Mouse (Mus musculus) limb, embryonic 15.5 days (tissue): ENCODE data around the gene Efna2. TPM values are rescaled to one million over a fixed set of nuclear protein-coding genes. Genes with fewer than 3 reads are reported as not detected.

Experiments used
- ATAC-seq: fragments of 200-750 bp; cut with Nextera tagmentation; 2 replicates; pipeline ENCODE4 v1.8.0; 2017; ENCODE audit warnings: low read depth, moderate TSS enrichment; ENCODE audit not compliant: insufficient number of reproducible peaks, low FRiP score, low TSS enrichment
- H3K27ac ChIP-seq: fragments of 300-500 bp; sonication (generic); 2 replicates; pipeline ENCODE4 v1.5.1; 2015; ENCODE audit warnings: moderate library complexity, mild to moderate bottlenecking, inconsistent platforms
- H3K27me3 ChIP-seq: fragments of 300-500 bp; sonication (generic); 2 replicates; pipeline ENCODE4 v1.6.1; 2015; ENCODE audit warnings: inconsistent platforms
- H3K36me3 ChIP-seq: fragments of 300-500 bp; sonication (generic); 2 replicates; pipeline ENCODE4 v1.6.1; 2015; ENCODE audit warnings: inconsistent platforms
- H3K4me1 ChIP-seq: fragments of 300-500 bp; sonication (generic); 2 replicates; pipeline ENCODE4 v1.6.1; 2015; ENCODE audit warnings: inconsistent platforms
- H3K4me2 ChIP-seq: fragments of 300-500 bp; sonication (generic); 2 replicates; pipeline ENCODE4 v1.6.1; 2015; ENCODE audit warnings: mild to moderate bottlenecking, inconsistent platforms
- H3K4me3 ChIP-seq: fragments of 300-500 bp; sonication (generic); 2 replicates; pipeline ENCODE4 v1.5.1; 2015; ENCODE audit warnings: mild to moderate bottlenecking, inconsistent platforms
- H3K9ac ChIP-seq: fragments of 300-500 bp; sonication (generic); 2 replicates; pipeline ENCODE4 v1.6.1; 2015; ENCODE audit warnings: inconsistent platforms
- H3K9me3 ChIP-seq: fragments of 300-500 bp; sonication (generic); 2 replicates; pipeline ENCODE4 v1.6.1; 2016; ENCODE audit warnings: inconsistent platforms
- WGBS: fragments of 180-500 bp; shearing (Covaris S2); methylation state at CpG from one replicate; pipeline ENCODE4 v1.1.7; 2015; 5-methylcytosine and 5-hydroxymethylcytosine counted together
- polyA plus RNA-seq: library from polyadenylated mRNA; unstranded; fragments of >200 nt; fragmentation: Nextera tagmentation; extraction: Ambion mirVana; gene quantifications from 2 replicates; pipeline ENCODE4 v1.2.1, GENCODE M21; 2015

The Efna2 gene
- polyA plus RNA-seq, 1 experiment from 2014 or later = 29.3 TPM

- Histone ChIP-seq H3K27me3 (no peaks in the 10 kb centered on the region), H3K27ac (peak overlapping the region; percentile 92), H3K9me3 (no peaks in the 10 kb centered on the region), H3K9ac (peak overlapping the region; percentile 17; the same call in 1 of the 2 replicates), H3K4me1 (peaks cover 93% of the 10 kb centered on the region), H3K4me2 (peak overlapping the region; percentile 77), H3K36me3 (peaks cover 35% of the 10 kb centered on the region), H3K4me3 (peak overlapping the region; percentile 45)
- WGBS = 7% methylated on average over 12 of the region's 12 CpGs
- ATAC-seq = peak; percentile 0; the same call in 1 of the 2 replicates
Observed at GRCm38 (mm10) chr10:80159021-80159560, 20.2 kb upstream of the Efna2 start.

GRCm38 (mm10) chr10:80159561-80160454, 19.5 kb upstream of the Efna2 start:
- no peaks in the 10 kb centered on the region for H3K27me3 ChIP-seq
- H3K4me3 ChIP-seq = peak overlapping the region; percentile 45
- WGBS = under 1% methylated on average over 55 of the region's 55 CpGs
- H3K4me2 ChIP-seq = peak overlapping the region; percentile 77
- H3K36me3 ChIP-seq = peaks cover 28% of the 10 kb centered on the region
- H3K4me1 ChIP-seq = peaks cover 93% of the 10 kb centered on the region
- no peaks in the 10 kb centered on the region for H3K9me3 ChIP-seq
- H3K27ac ChIP-seq = peak overlapping the region; percentile 92
- peak; percentile 78 for ATAC-seq
- 0 out of 2 replicates have a peak overlapping the region, but pooled peaks have one; percentile 17 for H3K9ac ChIP-seq

- H3K27ac ChIP-seq = peak overlapping the region; percentile 92
- no peaks in the 10 kb centered on the region for H3K27me3 ChIP-seq
- ATAC-seq = no peak
- H3K4me3 ChIP-seq = peak overlapping the region; percentile 45
- peak overlapping the region; percentile 77 for H3K4me2 ChIP-seq
- peak overlapping the region; percentile 7; the same call in 1 of the 2 replicates for H3K9ac ChIP-seq
- WGBS = 2% methylated on average over 33 of the region's 33 CpGs
- H3K36me3 ChIP-seq = peaks cover 19% of the 10 kb centered on the region
- no peaks in the 10 kb centered on the region for H3K9me3 ChIP-seq
- peaks cover 92% of the 10 kb centered on the region for H3K4me1 ChIP-seq
Observed at GRCm38 (mm10) chr10:80160455-80161371, 18.6 kb upstream of the Efna2 start.

- H3K4me1 ChIP-seq = peaks cover 91% of the 10 kb centered on the region
- H3K27ac ChIP-seq = peak overlapping the region; percentile 92
- H3K27me3 ChIP-seq = no peaks in the 10 kb centered on the region
- no peak for ATAC-seq
- no peak overlapping the region for H3K9ac ChIP-seq
- H3K4me2 ChIP-seq = peak overlapping the region; percentile 77
- H3K36me3 ChIP-seq = peaks cover 9% of the 10 kb centered on the region
- H3K9me3 ChIP-seq = no peaks in the 10 kb centered on the region
- peak overlapping the region; percentile 45 for H3K4me3 ChIP-seq
- WGBS = 10% methylated on average over 7 of the region's 7 CpGs
Observed at GRCm38 (mm10) chr10:80161522-80162242, 17.6 kb upstream of the Efna2 start.

- H3K27me3 ChIP-seq = no peaks in the 10 kb centered on the region
- peaks cover 91% of the 10 kb centered on the region for H3K4me1 ChIP-seq
- peaks cover 3% of the 10 kb centered on the region for H3K36me3 ChIP-seq
- H3K9ac ChIP-seq = no peak overlapping the region
- H3K27ac ChIP-seq = peak overlapping the region; percentile 92
- H3K4me2 ChIP-seq = no peak overlapping the region
- 78% methylated on average over 3 of the region's 3 CpGs for WGBS
- no peak for ATAC-seq
- H3K9me3 ChIP-seq = no peaks in the 10 kb centered on the region
- H3K4me3 ChIP-seq = no peak overlapping the region
Observed at GRCm38 (mm10) chr10:80162243-80162608, 17.1 kb upstream of the Efna2 start.

GRCm38 (mm10) chr10:80162716-80163299, 16.5 kb upstream of the Efna2 start:
- Histone ChIP-seq H3K4me2 (no peak overlapping the region), H3K36me3 (no peaks in the 10 kb centered on the region), H3K27me3 (no peaks in the 10 kb centered on the region), H3K9ac (no peak overlapping the region), H3K4me3 (no peak overlapping the region), H3K4me1 (peaks cover 86% of the 10 kb centered on the region), H3K9me3 (no peaks in the 10 kb centered on the region), H3K27ac (peak overlapping the region; percentile 92)
- ATAC-seq = no peak
- 63% methylated on average over 6 of the region's 6 CpGs for WGBS

- Histone ChIP-seq H3K27me3 (no peaks in the 10 kb centered on the region), H3K9me3 (no peaks in the 10 kb centered on the region), H3K4me2 (no peak overlapping the region), H3K4me3 (no peak overlapping the region), H3K4me1 (peaks cover 82% of the 10 kb centered on the region), H3K9ac (no peak overlapping the region), H3K36me3 (no peaks in the 10 kb centered on the region), H3K27ac (peak overlapping the region; percentile 92)
- ATAC-seq = no peak
- WGBS = 57% methylated on average over 8 of the region's 8 CpGs
Observed at GRCm38 (mm10) chr10:80163721-80164120, 15.6 kb upstream of the Efna2 start.

- H3K27ac ChIP-seq = peak overlapping the region; percentile 92
- peaks cover 82% of the 10 kb centered on the region for H3K4me1 ChIP-seq
- peak overlapping the region; percentile 41 for H3K4me3 ChIP-seq
- no peak for ATAC-seq
- WGBS = 6% methylated on average over 44 of the region's 44 CpGs
- H3K9ac ChIP-seq = peak overlapping the region; percentile 27
- H3K36me3 ChIP-seq = no peaks in the 10 kb centered on the region
- H3K4me2 ChIP-seq = peak overlapping the region; percentile 94
- no peaks in the 10 kb centered on the region for H3K9me3 ChIP-seq
- H3K27me3 ChIP-seq = no peaks in the 10 kb centered on the region
Observed at GRCm38 (mm10) chr10:80164161-80164997, 14.9 kb upstream of the Efna2 start.

GRCm38 (mm10) chr10:80164998-80165344, 14.3 kb upstream of the Efna2 start:
- Histone ChIP-seq H3K9ac (peak overlapping the region; percentile 27), H3K27ac (peak overlapping the region; percentile 92), H3K4me3 (peak overlapping the region; percentile 41), H3K9me3 (no peaks in the 10 kb centered on the region), H3K4me1 (peaks cover 82% of the 10 kb centered on the region), H3K4me2 (peak overlapping the region; percentile 94), H3K27me3 (no peaks in the 10 kb centered on the region), H3K36me3 (peaks cover 4% of the 10 kb centered on the region)
- WGBS = under 1% methylated on average over 17 of the region's 17 CpGs
- ATAC-seq = peak; percentile 11; the same call in 1 of the 2 replicates

- Histone ChIP-seq H3K4me1 (peaks cover 80% of the 10 kb centered on the region), H3K27me3 (no peaks in the 10 kb centered on the region), H3K36me3 (peaks cover 10% of the 10 kb centered on the region), H3K4me2 (peak within 1 kb of the TSS; percentile 94), H3K9ac (peak within 1 kb of the TSS; percentile 27), H3K27ac (peak within 1 kb of the TSS; percentile 92), H3K9me3 (no peaks in the 10 kb centered on the region), H3K4me3 (peak within 1 kb of the TSS; percentile 41)
- no peak for ATAC-seq
- 9% methylated on average over 19 of the region's 20 CpGs for WGBS
Observed at GRCm38 (mm10) chr10:80165392-80166128, 13.7 kb upstream of the Efna2 start, which contains the start of gene Cirbp. Cirbp (plus strand) TSS chr10:80165985.
